Mouse (Mus musculus) megakaryocyte, embryonic 14.5 days (primary cell): ENCODE results near the gene Cntnap1. TPM values are rescaled to one million over a fixed set of nuclear protein-coding genes. Genes with fewer than 3 reads are reported as not detected.

Experiments
- H3K27me3 ChIP-seq: replicated peaks from 2 replicates; pipeline ENCODE3; 2012; ENCODE audit warnings: inconsistent platforms
- H3K36me3 ChIP-seq: replicated peaks from 2 replicates; pipeline ENCODE3; 2012; ENCODE audit warnings: low read length, inconsistent platforms, mixed read lengths
- H3K4me1 ChIP-seq: 2 replicates; pipeline ENCODE4 v1.6.1; 2012; ENCODE audit warnings: inconsistent platforms
- H3K4me3 ChIP-seq: replicated peaks from 2 replicates; pipeline ENCODE3; 2012; ENCODE audit warnings: moderate library complexity, mild to moderate bottlenecking, inconsistent platforms
- H3K9me3 ChIP-seq: 2 replicates; pipeline ENCODE4 v1.6.1; 2012; ENCODE audit warnings: inconsistent platforms
- FLI1 ChIP-seq: IDR thresholded peaks from 2 replicates; pipeline ENCODE4 v1.6.1; 2012; ENCODE audit warnings: low read length, inconsistent platforms, mixed read lengths
- GATA1 ChIP-seq: IDR thresholded peaks from 3 replicates; pipeline ENCODE4 v1.6.1; 2012; ENCODE audit warnings: mixed read lengths, low read length, inconsistent platforms, borderline replicate concordance
- polyA plus RNA-seq: library from polyadenylated mRNA; stranded (reverse); fragments of >175 nt; gene quantifications from 2 replicates; pipeline ENCODE4 v1.2.3, GENCODE M21; 2012; ENCODE audit warnings: low replicate concordance; ENCODE audit not compliant: insufficient read depth

Gene Cntnap1
- polyA plus RNA-seq, 1 experiment = 0.72 TPM

- Histone ChIP-seq H3K36me3 (no peaks in the 10 kb centered on the region), H3K4me1 (peaks cover 33% of the 10 kb centered on the region), H3K9me3 (no peaks in the 10 kb centered on the region), H3K27me3 (peaks cover 69% of the 10 kb centered on the region), H3K4me3 (no peak overlapping the region)
- TF ChIP-seq FLI1 (no peak), GATA1 (no peak)
Observed at GRCm38 (mm10) chr11:101230526-101230925, 60.2 kb downstream of the Cntnap1 start.

- H3K9me3 ChIP-seq = peaks cover 1% of the 10 kb centered on the region
- peaks cover 69% of the 10 kb centered on the region for H3K27me3 ChIP-seq
- H3K4me1 ChIP-seq = peaks cover 33% of the 10 kb centered on the region
- H3K4me3 ChIP-seq = peak overlapping the region; percentile 82
- no peak for TF ChIP-seq FLI1
- TF ChIP-seq GATA1 = no peak
- no peaks in the 10 kb centered on the region for H3K36me3 ChIP-seq
Observed at GRCm38 (mm10) chr11:101230991-101231871, 60.9 kb downstream of the Cntnap1 start.

- peaks cover 8% of the 10 kb centered on the region for H3K9me3 ChIP-seq
Observed at GRCm38 (mm10) chr11:101232010-101232839, 61.9 kb downstream of the Cntnap1 start.

GRCm38 (mm10) chr11:101233240-101233639 lies 62.9 kb downstream of the Cntnap1 start:
- Histone ChIP-seq H3K9me3 (peaks cover 8% of the 10 kb centered on the region), H3K36me3 (no peaks in the 10 kb centered on the region), H3K27me3 (peaks cover 76% of the 10 kb centered on the region), H3K4me3 (no peak overlapping the region), H3K4me1 (peaks cover 37% of the 10 kb centered on the region)
- TF ChIP-seq FLI1 = no peak
- no peak for TF ChIP-seq GATA1

More at GRCm38 (mm10) chr11:101232010-101232839, 61.9 kb downstream of the Cntnap1 start:
- Histone ChIP-seq H3K27me3 (peaks cover 75% of the 10 kb centered on the region), H3K4me3 (peak overlapping the region; percentile 82), H3K36me3 (no peaks in the 10 kb centered on the region), H3K4me1 (peaks cover 33% of the 10 kb centered on the region)
- no peak for TF ChIP-seq GATA1
- TF ChIP-seq FLI1 = no peak

DNA sequence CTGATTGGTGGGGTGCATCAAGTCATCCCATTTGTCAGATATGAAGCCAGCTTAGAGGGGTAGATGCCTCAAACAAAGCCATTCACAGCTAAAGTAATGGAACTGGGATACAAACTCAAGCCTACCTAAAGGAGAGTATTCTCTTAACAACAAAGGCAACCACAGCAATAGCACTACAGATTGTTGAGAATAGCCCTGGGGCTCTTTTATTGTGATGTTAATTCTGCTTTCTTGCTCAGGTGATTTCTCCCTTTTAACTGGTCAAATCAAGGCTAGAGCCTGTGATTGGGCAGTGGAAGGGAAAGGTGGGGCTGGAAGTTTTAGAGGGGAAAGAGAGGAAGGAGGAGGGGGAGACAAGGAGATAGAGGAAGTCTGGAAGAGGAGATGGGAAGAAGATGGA lies 63.8 kb downstream of the Cntnap1 start:
- Histone ChIP-seq H3K27me3 (peaks cover 75% of the 10 kb centered on the region), H3K9me3 (peaks cover 8% of the 10 kb centered on the region), H3K4me3 (no peak overlapping the region), H3K36me3 (no peaks in the 10 kb centered on the region), H3K4me1 (peaks cover 38% of the 10 kb centered on the region)
- TF ChIP-seq GATA1 (no peak), FLI1 (no peak)

DNA sequence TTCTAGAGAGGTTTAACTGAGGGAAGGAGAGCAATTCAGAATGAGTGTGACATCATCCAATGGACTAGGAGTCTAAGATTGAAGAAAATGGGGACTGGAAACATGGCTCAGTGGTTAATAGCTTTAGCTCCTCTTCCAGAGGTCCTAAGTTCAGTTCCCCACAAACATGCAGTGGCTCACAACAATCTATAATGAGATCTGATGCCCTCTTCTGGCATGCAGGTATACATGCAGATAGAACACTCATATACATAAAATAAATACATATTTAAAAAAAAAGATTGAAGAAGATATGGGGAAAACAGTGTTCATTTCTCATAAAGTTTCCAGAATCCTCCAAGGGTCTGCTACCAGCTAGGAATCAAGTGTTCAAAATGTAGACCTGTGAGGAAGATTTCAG lies 65.1 kb downstream of the Cntnap1 start:
- H3K9me3 ChIP-seq = peaks cover 8% of the 10 kb centered on the region
- no peak overlapping the region for H3K4me3 ChIP-seq
- no peak for TF ChIP-seq FLI1
- no peak for TF ChIP-seq GATA1
- H3K36me3 ChIP-seq = no peaks in the 10 kb centered on the region
- peaks cover 30% of the 10 kb centered on the region for H3K4me1 ChIP-seq
- H3K27me3 ChIP-seq = peaks cover 63% of the 10 kb centered on the region

DNA sequence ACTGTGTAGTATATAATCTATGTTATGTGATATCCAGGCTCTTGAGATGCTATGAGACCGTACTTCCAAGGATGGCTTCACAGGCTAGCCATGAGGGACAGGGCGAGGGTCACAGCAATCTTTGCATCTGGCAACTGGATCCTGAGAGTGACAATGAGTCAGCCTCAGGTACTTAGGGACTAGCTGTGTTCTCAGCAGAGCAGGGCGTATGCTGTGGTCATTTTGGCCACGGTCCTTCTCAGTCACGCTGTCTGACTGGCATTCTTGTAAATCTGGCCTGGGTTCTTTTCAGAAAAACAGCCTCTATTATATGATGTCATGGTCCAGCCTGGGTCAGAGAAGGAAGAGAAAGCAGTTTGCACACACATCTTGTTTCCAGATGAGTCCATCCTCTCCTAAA lies 66.5 kb downstream of the Cntnap1 start:
- Histone ChIP-seq H3K9me3 (peaks cover 8% of the 10 kb centered on the region), H3K36me3 (no peaks in the 10 kb centered on the region), H3K27me3 (peaks cover 55% of the 10 kb centered on the region), H3K4me1 (peaks cover 16% of the 10 kb centered on the region), H3K4me3 (no peak overlapping the region)
- TF ChIP-seq GATA1 (no peak), FLI1 (no peak)

DNA sequence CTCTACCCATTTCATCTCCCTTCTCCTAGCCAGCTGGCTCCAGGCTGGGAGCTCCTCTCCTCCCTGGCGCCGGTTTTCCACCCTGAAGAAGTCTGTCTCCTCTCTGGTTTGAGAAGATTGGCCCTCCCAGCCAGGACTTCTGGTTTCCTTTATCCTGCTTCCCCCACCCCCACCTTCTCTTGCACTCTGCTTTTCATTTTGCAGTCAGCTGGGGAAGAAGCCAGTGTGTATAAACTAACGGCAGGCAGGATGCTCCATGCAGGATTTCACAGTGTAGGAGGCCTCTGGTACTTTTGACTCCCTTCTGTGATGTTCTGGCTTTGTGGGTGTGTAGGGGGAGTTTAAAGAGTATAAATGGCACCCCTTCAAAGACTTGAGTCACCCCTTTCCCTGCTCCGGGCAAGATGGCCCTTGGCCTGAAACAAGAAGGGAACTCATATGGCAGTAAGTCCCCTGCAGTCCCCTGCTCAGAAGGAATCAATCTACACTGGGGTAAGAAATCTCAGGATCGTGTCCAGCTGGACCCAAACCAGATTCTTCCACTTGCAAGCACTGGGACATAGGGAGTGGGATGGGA lies 67.8 kb downstream of the Cntnap1 start:
- Histone ChIP-seq H3K4me1 (peaks cover 5% of the 10 kb centered on the region; the same call in 1 of the 2 replicates), H3K4me3 (no peak overlapping the region), H3K9me3 (peaks cover 8% of the 10 kb centered on the region), H3K27me3 (peaks cover 56% of the 10 kb centered on the region), H3K36me3 (no peaks in the 10 kb centered on the region)
- TF ChIP-seq GATA1 (no peak), FLI1 (no peak)

Other genes with a start within 250 kb of the Cntnap1 start
- 63.3 and 82.6 TPM in 2 replicates for gene Stat3, start 231.0 kb upstream of the Cntnap1 start, polyA plus RNA-seq
- 24.1 and 43.9 TPM in 2 replicates for gene Cavin1, start 199.6 kb upstream of the Cntnap1 start, polyA plus RNA-seq
- gene Atp6v0a1, start 161.1 kb upstream of the Cntnap1 start, polyA plus RNA-seq = 90.5 and 153 TPM in 2 replicates
- gene Naglu, start 100.5 kb upstream of the Cntnap1 start, polyA plus RNA-seq = 30.7 and 32.1 TPM in 2 replicates
- 3.5 and 5.8 TPM in 2 replicates for gene Hsd17b1, start 92.1 kb upstream of the Cntnap1 start, polyA plus RNA-seq
- 17.7 and 36.8 TPM in 2 replicates for gene Coasy, start 88.0 kb upstream of the Cntnap1 start, polyA plus RNA-seq
- 2.8 and 12.4 TPM in 2 replicates for gene Mlx, start 83.2 kb upstream of the Cntnap1 start, polyA plus RNA-seq
- 10.4 TPM in 1 of 2 replicates, not detected in the other for gene Psmc3ip, start 75.1 kb upstream of the Cntnap1 start, polyA plus RNA-seq
- gene Retreg3, start 50.6 kb upstream of the Cntnap1 start, polyA plus RNA-seq = 1.6 and 6.2 TPM in 2 replicates
- 63.2 and 80.7 TPM in 2 replicates for gene Tubg1, start 50.6 kb upstream of the Cntnap1 start, polyA plus RNA-seq
- not detected in 2 replicates for gene Tubg2, start 14.6 kb upstream of the Cntnap1 start, polyA plus RNA-seq
- 2.3 and 6.6 TPM in 2 replicates for gene Plekhh3, start 828 bp downstream of the Cntnap1 start, polyA plus RNA-seq
- gene Ccr10, start 4.9 kb downstream of the Cntnap1 start, polyA plus RNA-seq = 0.13 TPM in 1 of 2 replicates, not detected in the other
- gene Ezh1, start 55.9 kb downstream of the Cntnap1 start, polyA plus RNA-seq = 0.65 and 2.0 TPM in 2 replicates
- gene Ramp2, start 75.5 kb downstream of the Cntnap1 start, polyA plus RNA-seq = 0.32 TPM in 1 of 2 replicates, not detected in the other
- gene Vps25, start 83.2 kb downstream of the Cntnap1 start, polyA plus RNA-seq = 100 and 168 TPM in 2 replicates
- 37.7 and 87.0 TPM in 2 replicates for gene Wnk4, start 90.0 kb downstream of the Cntnap1 start, polyA plus RNA-seq
- gene Cntd1, start 108.5 kb downstream of the Cntnap1 start, polyA plus RNA-seq = not detected in 2 replicates
- 9.9 and 21.1 TPM in 2 replicates for gene Coa3, start 108.6 kb downstream of the Cntnap1 start, polyA plus RNA-seq
- gene Becn1, start 131.8 kb downstream of the Cntnap1 start, polyA plus RNA-seq = 43.7 and 96.0 TPM in 2 replicates
- 32.6 and 45.1 TPM in 2 replicates for gene Psme3, start 145.7 kb downstream of the Cntnap1 start, polyA plus RNA-seq
- gene Aoc2, start 154.5 kb downstream of the Cntnap1 start, polyA plus RNA-seq = 2.0 and 2.9 TPM in 2 replicates
- not detected in 2 replicates for gene Aoc3, start 160.1 kb downstream of the Cntnap1 start, polyA plus RNA-seq
- gene G6pc, start 197.0 kb downstream of the Cntnap1 start, polyA plus RNA-seq = not detected in 2 replicates
- 5.7 and 39.7 TPM in 2 replicates for gene Aarsd1, start 247.1 kb downstream of the Cntnap1 start, polyA plus RNA-seq